Comparison of ENCODE assay signal across 10 mouse cellular contexts in the genomic region with DNA sequence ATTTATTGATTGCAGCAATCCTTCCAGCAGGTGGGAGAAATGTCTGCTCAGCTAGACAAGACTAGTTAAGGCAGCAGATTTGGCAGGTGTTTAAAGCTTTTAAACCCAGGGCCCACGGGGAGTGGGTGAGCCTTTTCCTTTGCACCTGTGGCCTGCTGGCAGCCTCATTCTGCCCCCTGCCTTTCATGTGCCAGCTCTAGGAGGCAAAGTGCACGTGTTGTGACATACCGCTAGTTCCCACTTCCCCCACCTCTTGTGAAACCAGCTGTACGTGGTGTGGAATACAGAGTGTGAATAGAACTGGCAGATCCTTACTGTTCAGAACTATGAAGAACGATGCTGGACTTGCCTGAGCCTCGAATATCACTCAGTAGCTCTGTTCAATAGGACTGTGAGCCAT.
A peak's percentile ranks its signal among the peaks of the same experiment; 100 is the strongest.
DNase-seq lines count a peak whose midpoint lies in the region; ATAC-seq and TF ChIP-seq lines count a peak whose summit lies in the region.
"Had no signal": no experiment of that assay in that cellular context is flagged by ENCODE, and none has a peak within 500 bp of the region (broad histone marks: within the 10 kb centered on the region; RNA-seq: fewer than 3 reads in every experiment).

No protein-coding gene starts in this region.

- H3K9ac ChIP-seq in liver, adult 2 months (ENCODE audit: low read depth, low read length) = no peak overlapping the region
- H3K9ac ChIP-seq in liver, embryonic 11.5 days (ENCODE audit: low read depth, low read length) = no peak overlapping the region
- no peak overlapping the region for H3K9ac ChIP-seq in forebrain, embryonic 16.5 days (replicated peaks; ENCODE audit: low read depth, low read length)

- peak; percentile 76 for DNase-seq in liver, adult 2 months (ENCODE audit: extremely low read depth, low read depth, low spot score)
- DNase-seq in liver, embryonic 11.5 days (ENCODE audit: low spot score) = no peak
- DNase-seq in brain, adult 2 months (ENCODE audit: low read depth, low spot score) = peak; percentile 38
- peak; percentile 75 to 83 for DNase-seq in thymus, adult 18-20 months
- no peak for DNase-seq in urinary bladder, postnatal 4 days (ENCODE audit: low spot score in 2 of 2)
- DNase-seq in layer of hippocampus, adult 9-11 months = no peak
- DNase-seq: right cerebral cortex, postnatal 14 days had no signal

- no peak for TF ChIP-seq CTCF in liver, adult 2 months (IDR thresholded peaks at IDR 0.05; ENCODE audit: low read depth, low read length)

- H3K4me1 ChIP-seq in liver, adult 2 months (ENCODE audit: control insufficient read depth, insufficient read depth, low read length) = peaks cover 6% of the 10 kb centered on the region
- H3K4me1 ChIP-seq in liver, embryonic 11.5 days (replicated peaks; ENCODE audit: control insufficient read depth, insufficient read depth, low read length) = no peaks in the 10 kb centered on the region
- H3K4me1 ChIP-seq in forebrain, embryonic 16.5 days (replicated peaks; ENCODE audit: control insufficient read depth, insufficient read depth, low read length) = peaks cover 10% of the 10 kb centered on the region
- H3K4me1 ChIP-seq: heart, embryonic 10.5 days had no signal

- no peaks in the 10 kb centered on the region for H3K36me3 ChIP-seq in liver, adult 2 months (ENCODE audit: control insufficient read depth, insufficient read depth, low read length)
- H3K36me3 ChIP-seq in liver, embryonic 11.5 days (ENCODE audit: control insufficient read depth, insufficient read depth, low read length) = no peaks in the 10 kb centered on the region
- H3K36me3 ChIP-seq in forebrain, embryonic 16.5 days (ENCODE audit: control insufficient read depth, insufficient read depth) = no peaks in the 10 kb centered on the region
- H3K36me3 ChIP-seq: heart, embryonic 10.5 days had no signal

- no peak overlapping the region for H3K4me3 ChIP-seq in liver, adult 2 months (ENCODE audit: insufficient read depth, low read depth, low read length)
- no peak overlapping the region for H3K4me3 ChIP-seq in liver, embryonic 11.5 days (ENCODE audit: low read depth, low read length)
- H3K4me3 ChIP-seq in forebrain, embryonic 16.5 days (replicated peaks; ENCODE audit: low read length) = no peak overlapping the region
- H3K4me3 ChIP-seq: heart, embryonic 10.5 days had no signal

- H3K27ac ChIP-seq in liver, adult 2 months (replicated peaks; ENCODE audit: insufficient read depth, low read depth, low read length) = no peak overlapping the region
- H3K27ac ChIP-seq in liver, embryonic 11.5 days (ENCODE audit: low read depth, low read length) = no peak overlapping the region
- no peak overlapping the region for H3K27ac ChIP-seq in forebrain, embryonic 16.5 days (ENCODE audit: low read length)
- H3K27ac ChIP-seq: heart, embryonic 10.5 days had no signal

- no peak for TF ChIP-seq POLR2A in liver, adult 2 months (IDR thresholded peaks at IDR 0.05; ENCODE audit: extremely low read depth, insufficient read depth, low read length)

- H3K4me2 ChIP-seq in liver, embryonic 11.5 days = no peak overlapping the region
- H3K4me2 ChIP-seq in forebrain, embryonic 16.5 days (ENCODE audit: low read length) = no peak overlapping the region

- H3K79me2 ChIP-seq in liver, adult 2 months (ENCODE audit: control insufficient read depth, insufficient read depth, low read length) = no peaks in the 10 kb centered on the region

- no peaks in the 10 kb centered on the region for H3K9me3 ChIP-seq in liver, embryonic 11.5 days (ENCODE audit: control insufficient read depth, low read length)
- no peaks in the 10 kb centered on the region for H3K9me3 ChIP-seq in forebrain, embryonic 16.5 days (ENCODE audit: control insufficient read depth, low read length)
- H3K9me3 ChIP-seq: heart, embryonic 10.5 days had no signal

- no peak for ATAC-seq in liver, embryonic 11.5 days (replicated peaks; ENCODE audit: low FRiP score)
- ATAC-seq in forebrain, embryonic 16.5 days = peak; percentile 66
- ATAC-seq: inflammation-experienced regulatory T-cells, adult 6 months had no signal

- WGBS in liver, adult 2 months = 20% methylated on average over 6 of the region's 6 CpGs
- WGBS in liver, embryonic 11.5 days = 58% methylated on average over 6 of the region's 6 CpGs
- 23% methylated on average over 6 of the region's 6 CpGs for WGBS in forebrain, embryonic 16.5 days

- no peaks in the 10 kb centered on the region for H3K27me3 ChIP-seq in liver, adult 2 months (ENCODE audit: control insufficient read depth, insufficient read depth, low read length)
- H3K27me3 ChIP-seq in liver, embryonic 11.5 days (replicated peaks; ENCODE audit: control insufficient read depth, insufficient read depth, low read length) = no peaks in the 10 kb centered on the region
- no peaks in the 10 kb centered on the region for H3K27me3 ChIP-seq in forebrain, embryonic 16.5 days (replicated peaks; ENCODE audit: control insufficient read depth, insufficient read depth, low read length)

Comparison
In these comparisons a context has a peak if more than half of its experiments do, and no peak if none do; other contexts are left out.
1. DNase-seq: peak in liver, adult 2 months (single experiment), brain, adult 2 months (single experiment) and thymus, adult 18-20 months (2 of 2); none in liver, embryonic 11.5 days (single experiment), urinary bladder, postnatal 4 days (0 of 2) and layer of hippocampus, adult 9-11 months (single experiment).